Mouse (Mus musculus): ENCODE measurements around the gene Espn. TPM values are rescaled to one million over a fixed set of nuclear protein-coding genes. Genes with fewer than 3 reads are reported as not detected.

The Espn gene
- polyA plus RNA-seq (2012; rRNA removed) = 1.3 and 1.6 TPM in 2 replicates

GRCm38 (mm10) chr4:152151966-152152544 is at the start of gene Espn:
TSS of gene Espn (minus strand) at chr4:152152371.

DNA sequence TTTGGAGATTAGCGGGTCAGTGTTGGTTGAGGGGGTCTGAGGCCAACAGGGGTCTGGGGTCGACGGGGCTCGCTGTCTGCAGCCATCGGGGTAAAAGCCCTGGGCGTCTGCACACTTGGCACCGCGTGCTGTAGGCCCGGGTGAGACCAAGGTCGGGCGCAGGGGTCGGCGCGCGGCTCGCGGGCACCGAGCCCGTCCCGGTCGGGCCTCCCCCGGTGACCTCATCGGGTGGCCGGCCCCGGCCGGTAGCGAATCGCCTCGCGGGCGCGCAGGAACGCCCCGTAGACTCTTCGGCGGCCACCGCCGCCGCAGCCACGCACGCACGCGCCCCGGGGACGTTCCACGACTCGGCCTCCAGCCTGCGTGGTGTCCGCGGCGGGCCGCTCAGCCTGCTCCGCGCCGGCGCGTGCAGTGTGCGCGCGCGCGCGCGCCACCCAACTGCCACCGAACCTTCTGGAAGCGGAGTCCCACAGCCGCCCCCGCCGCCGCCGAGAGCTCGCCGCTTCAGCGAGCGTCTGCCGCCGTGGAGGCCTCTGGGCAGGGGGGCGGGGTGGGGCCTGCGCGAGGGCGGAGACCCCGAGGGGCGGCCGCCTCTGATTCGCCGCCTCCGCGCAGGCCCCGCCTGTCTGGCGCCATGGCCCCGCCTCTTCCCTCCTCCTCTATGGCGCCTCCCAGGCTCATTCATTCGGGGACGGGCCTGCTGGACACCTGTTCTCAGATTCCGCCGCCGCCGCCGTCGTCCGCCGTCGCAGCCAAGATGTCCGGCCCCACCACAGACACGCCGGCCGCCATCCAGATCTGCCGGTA is 25.6 kb upstream of the Espn start, which contains the start of gene Acot7:
Acot7 (plus strand) TSS at position 598 of the 807 bp plus-strand sequence.

DNA sequence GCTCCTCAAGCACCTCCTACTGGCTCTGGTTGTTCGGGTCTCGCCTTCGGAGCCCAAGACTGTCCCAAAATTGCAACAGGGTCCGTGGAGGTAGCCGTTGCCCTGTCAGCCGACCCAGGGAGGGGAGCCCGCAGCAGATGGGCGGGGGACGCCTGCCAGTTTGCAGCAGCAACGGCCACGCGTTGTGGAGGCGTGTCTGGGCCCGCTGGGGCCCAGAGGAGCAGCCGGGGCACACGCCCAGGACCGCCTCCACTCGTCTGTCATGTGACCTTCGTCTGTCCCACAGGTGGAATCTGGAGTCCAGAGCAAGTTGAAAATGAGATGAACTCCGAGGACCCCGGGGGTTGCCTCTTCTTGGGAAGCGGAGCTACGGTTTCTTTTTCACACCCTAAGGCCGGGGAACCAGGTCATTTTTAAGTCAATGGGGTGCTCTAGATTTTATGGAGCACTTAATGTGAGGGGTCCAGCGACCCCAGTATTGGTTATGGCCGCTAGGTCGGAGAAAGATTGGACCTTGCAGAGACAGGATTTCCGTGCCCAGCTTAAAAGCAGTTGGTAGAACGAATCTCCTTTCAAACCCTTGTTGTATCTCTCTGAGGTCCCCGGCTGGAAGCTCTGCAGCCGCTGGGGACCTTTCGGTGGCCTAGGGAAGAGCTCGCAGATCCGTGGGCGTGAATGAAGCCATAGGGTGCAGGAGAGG is 6.6 kb upstream of the Espn start, which contains the start of gene Hes2:
Hes2 (plus strand) TSS at position 283 of the 700 bp plus-strand sequence.

GRCm38 (mm10) chr4:152115921-152116612 is 36.1 kb downstream of the Espn start, which contains the start of gene Tnfrsf25:
TSS of gene Tnfrsf25 (plus strand) at chr4:152115934.

GRCm38 (mm10) chr4:152072121-152072601 is 80.0 kb downstream of the Espn start, which contains the start of gene Plekhg5:
TSS of gene Plekhg5 (plus strand) at chr4:152072498.

Other genes starting within 250 kb of the Espn start
- gene Dnajc11, start 218.7 kb downstream of the Espn start, polyA plus RNA-seq (2012; rRNA removed) = 26.8 and 27.1 TPM in 2 replicates
- 7.2 and 7.9 TPM in 2 replicates for gene Thap3, start 163.4 kb downstream of the Espn start, polyA plus RNA-seq (2012; rRNA removed)
- gene Phf13, start 156.1 kb downstream of the Espn start, polyA plus RNA-seq (2012; rRNA removed) = 1.9 and 2.0 TPM in 2 replicates
- 3.0 and 3.4 TPM in 2 replicates for gene Klhl21, start 143.6 kb downstream of the Espn start, polyA plus RNA-seq (2012; rRNA removed)
- gene Zbtb48, start 124.7 kb downstream of the Espn start, polyA plus RNA-seq (2012; rRNA removed) = 9.7 and 11.2 TPM in 2 replicates
- 0.04 and 0.08 TPM in 2 replicates for gene Tas1r1, start 113.8 kb downstream of the Espn start, polyA plus RNA-seq (2012; rRNA removed)
- 6.7 and 7.9 TPM in 2 replicates for gene Nol9, start 113.0 kb downstream of the Espn start, polyA plus RNA-seq (2012; rRNA removed)
- 2.6 TPM in 2 replicates for gene Plekhg5, start 79.9 kb downstream of the Espn start, polyA plus RNA-seq (2012; rRNA removed)
- 0.39 and 0.46 TPM in 2 replicates for gene Tnfrsf25, start 36.4 kb downstream of the Espn start, polyA plus RNA-seq (2012; rRNA removed)
- not detected in 2 replicates for gene Hes2, start 6.5 kb upstream of the Espn start, polyA plus RNA-seq (2012; rRNA removed)
- 9.0 and 9.1 TPM in 2 replicates for gene Acot7, start 25.8 kb upstream of the Espn start, polyA plus RNA-seq (2012; rRNA removed)
- 1.4 TPM in 2 replicates for gene Gpr153, start 121.9 kb upstream of the Espn start, polyA plus RNA-seq (2012; rRNA removed)
- not detected in 2 replicates for gene Hes3, start 139.3 kb upstream of the Espn start, polyA plus RNA-seq (2012; rRNA removed)
- gene Icmt, start 144.9 kb upstream of the Espn start, polyA plus RNA-seq (2012; rRNA removed) = 5.0 and 5.1 TPM in 2 replicates
- 0.10 and 0.15 TPM in 2 replicates for gene Rnf207, start 166.6 kb upstream of the Espn start, polyA plus RNA-seq (2012; rRNA removed)
- gene Rpl22, start 173.4 kb upstream of the Espn start, polyA plus RNA-seq (2012; rRNA removed) = 335 and 350 TPM in 2 replicates
- gene Chd5, start 186.3 kb upstream of the Espn start, polyA plus RNA-seq (2012; rRNA removed) = 0.04 and 0.05 TPM in 2 replicates

All from liver, embryonic 18 days (tissue).